Mouse (Mus musculus): ENCODE results near the gene Hgf.
A peak's percentile ranks its signal among the peaks of the same experiment; 100 is the strongest.

Gene Hgf

GRCm38 (mm10) chr5:16553304-16554047, at the start of gene Hgf:
Hgf (plus strand) TSS chr5:16553495.
- peak; percentile 13 for DNase-seq

DNA sequence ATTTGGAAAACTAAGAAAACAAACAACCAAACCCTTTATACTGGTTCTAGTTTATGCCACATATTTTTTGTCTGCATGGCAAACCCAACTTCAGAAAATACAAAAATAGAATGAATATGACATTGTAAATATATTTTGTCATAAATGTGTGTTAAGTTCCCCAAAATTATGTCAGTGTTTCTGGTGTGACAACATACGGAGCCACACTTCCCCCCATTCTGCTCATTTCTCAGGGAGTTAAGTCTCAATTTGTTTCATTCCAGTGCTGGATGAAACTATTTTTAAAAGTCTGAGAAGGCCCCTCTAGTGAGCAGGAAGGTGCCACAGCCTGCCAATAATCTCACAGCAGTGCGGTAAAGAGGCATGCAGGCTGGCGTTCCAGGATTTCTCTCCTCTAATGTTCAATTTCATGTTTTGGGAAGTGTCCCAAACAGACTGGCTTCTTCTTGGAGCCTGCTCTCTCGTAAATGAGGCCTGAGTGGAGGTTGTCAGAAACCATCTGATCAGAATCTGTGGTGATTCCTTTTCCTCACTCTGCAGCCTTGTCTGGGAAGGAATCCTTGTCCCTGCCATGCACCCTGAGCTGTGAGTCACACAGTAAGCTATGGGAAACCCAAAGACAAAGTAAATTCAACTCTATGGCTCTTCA, 46.5 kb upstream of the Hgf start:
- DNase-seq: no peak

- no peak for DNase-seq
Observed at GRCm38 (mm10) chr5:16531619-16532277, 21.5 kb upstream of the Hgf start.

DNA sequence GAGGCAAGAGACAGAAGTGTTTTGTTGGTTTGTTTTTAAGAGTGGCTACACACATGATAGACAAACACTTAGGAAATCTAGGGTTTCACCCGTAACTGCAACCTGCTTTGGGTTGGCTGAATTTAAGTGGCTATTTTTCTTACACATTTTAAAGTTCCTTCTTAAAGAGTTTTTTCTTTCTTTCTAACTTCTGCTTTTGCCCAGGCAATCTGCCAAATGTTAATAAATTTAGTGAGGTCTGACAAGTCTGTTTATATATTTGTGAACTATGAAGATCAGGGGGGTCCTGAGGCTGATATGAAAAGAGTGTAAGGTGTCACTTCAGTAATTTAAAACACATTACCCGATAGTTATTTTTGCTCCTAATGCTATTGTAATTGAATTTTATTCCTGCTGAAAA, 15.2 kb upstream of the Hgf start:
- DNase-seq: no peak

DNA sequence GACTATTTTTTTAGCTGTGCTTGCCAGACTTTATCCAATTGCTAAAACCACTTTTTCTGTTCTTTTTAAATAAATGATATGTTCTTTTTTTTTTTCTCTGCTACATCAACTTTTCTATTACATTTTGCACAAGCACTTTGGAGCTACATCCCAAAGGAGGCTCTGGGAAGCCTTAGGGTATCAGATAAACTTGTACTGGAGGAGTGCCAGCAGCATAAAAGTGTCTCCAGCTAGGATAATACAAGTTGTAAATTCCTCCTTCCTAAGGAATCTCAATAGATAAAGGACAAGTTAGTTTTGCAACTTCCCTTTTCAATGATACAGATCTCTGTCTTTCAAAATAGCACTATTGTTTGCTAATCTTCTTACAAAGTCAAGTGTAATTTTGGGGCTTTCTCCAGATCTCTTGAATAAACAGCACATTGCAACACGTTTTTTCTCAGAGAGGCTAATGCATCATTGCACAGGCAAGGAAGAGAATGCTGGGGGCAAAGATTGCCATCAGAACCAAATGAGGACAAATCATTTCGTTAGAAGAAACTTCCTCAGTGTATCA, 11.7 kb upstream of the Hgf start:
- DNase-seq: no peak

DNA sequence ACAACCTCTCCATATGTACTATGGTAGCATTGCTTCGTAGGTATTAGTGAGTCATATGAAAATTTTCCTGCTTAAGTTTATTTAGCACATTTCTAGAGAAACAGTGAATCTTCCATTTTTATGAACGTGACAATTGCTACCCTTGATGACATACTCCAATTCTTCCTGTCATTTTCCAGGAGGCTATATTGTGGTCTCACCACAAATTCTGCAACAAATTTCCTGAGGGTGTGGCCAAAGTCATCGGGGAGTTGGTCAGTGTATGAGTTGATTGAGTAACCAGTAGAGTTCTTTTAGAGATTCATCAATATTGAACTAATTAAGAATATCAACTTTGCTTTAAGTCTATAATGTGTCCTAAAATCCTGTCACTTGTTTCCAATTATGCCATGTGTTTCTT, 5.8 kb upstream of the Hgf start:
- DNase-seq: no peak

- DNase-seq: no peak
Observed at GRCm38 (mm10) chr5:16552647-16553046, 648 bp upstream of the Hgf start.

DNA sequence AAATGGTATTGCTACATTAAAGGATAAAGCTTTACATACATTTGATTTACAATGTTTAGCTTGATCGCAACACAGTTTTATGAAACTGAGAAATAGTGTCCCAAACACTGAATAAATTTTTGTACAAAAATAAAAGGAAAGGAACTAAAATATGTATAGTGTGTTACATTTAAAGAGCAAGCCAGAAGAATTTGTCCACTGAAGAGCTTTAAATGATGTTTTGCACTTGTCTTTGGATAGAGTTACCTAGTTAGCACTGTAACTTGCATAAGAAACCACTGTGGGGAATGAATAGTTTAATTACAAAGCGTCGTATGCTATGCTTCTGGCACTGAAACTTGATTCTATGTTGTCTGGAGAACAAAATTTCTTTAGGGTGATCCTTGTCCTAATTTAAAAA, 7.0 kb downstream of the Hgf start:
- no peak for DNase-seq

GRCm38 (mm10) chr5:16568997-16569396, 15.7 kb downstream of the Hgf start:
- no peak for DNase-seq

DNA sequence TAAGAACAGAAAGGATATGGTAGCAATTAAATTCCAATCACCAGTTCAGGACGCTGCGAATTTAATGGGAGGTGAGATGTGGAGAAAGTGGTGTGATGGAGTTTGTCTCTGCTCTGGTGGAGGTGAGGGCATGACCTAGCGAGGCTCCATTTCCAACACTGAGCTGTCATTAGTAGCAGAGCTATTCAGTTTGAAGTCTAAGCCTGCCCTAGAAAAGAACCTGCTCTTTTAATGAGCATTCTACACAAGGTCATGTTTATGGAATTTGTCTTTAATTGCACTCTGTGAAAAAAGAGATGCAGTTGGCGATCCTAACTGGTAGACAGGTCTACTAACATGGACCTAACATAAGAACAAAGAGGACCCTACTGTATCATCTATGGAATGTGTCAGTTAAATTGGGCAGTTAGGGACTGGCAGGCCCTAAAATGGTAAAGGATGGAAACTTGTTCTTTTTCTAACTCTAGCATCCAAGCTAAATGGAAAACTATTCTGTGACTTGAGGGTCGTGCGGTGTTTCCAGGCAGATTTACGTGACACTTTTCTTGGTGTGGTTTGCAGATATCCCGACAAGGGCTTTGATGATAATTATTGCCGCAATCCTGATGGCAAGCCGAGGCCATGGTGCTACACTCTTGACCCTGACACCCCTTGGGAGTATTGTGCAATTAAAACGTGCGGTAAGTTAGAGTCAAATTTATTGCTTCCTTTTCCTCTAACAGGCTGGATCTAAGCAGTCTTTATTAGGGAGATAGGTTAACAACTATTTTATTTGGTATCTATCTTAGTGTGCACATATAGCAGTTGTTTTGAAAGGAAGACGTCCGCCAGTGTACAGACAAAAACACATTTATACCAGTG, 24.8 kb downstream of the Hgf start:
- no peak for DNase-seq

- DNase-seq: no peak
Observed at GRCm38 (mm10) chr5:16595699-16596098, 42.4 kb downstream of the Hgf start.

DNA sequence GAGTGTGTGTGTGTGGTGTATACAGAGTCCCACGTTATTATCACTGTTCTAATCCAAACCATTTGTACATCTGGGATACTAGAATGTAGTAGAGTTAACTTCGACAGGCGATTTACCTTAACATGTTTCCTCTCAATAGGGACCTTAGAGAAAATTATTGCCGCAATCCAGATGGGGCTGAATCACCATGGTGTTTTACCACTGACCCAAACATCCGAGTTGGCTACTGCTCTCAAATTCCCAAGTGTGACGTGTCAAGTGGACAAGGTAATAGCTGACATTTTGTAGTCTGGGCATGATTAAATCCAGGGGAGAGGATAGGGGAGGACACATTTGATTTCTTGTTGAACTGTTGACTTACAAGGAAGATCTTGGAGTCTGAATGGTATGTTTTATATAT, 44.7 kb downstream of the Hgf start:
- DNase-seq: no peak

GRCm38 (mm10) chr5:16601463-16601862, 48.2 kb downstream of the Hgf start:
- DNase-seq: no peak

DNA sequence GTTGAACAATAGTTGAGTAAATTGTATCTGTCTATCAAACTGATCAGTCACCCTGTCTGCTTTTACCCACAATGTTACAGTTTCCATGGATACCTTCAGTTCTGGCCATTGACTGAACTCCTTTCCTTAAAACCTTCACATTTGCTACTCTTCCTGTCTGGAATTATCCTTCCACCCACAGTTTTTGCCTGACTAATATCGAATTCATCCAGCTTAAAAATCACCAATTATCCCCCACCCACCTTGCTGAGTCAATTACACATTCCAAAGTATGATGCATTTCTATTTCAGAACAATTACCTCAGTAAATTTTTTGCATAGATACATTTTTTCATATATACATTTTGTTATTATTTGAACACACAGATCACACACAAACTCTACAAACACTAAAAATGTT, 79.7 kb downstream of the Hgf start:
- no peak for DNase-seq

GRCm38 (mm10) chr5:16646417-16646816, 93.1 kb downstream of the Hgf start:
- no peak for DNase-seq

DNA sequence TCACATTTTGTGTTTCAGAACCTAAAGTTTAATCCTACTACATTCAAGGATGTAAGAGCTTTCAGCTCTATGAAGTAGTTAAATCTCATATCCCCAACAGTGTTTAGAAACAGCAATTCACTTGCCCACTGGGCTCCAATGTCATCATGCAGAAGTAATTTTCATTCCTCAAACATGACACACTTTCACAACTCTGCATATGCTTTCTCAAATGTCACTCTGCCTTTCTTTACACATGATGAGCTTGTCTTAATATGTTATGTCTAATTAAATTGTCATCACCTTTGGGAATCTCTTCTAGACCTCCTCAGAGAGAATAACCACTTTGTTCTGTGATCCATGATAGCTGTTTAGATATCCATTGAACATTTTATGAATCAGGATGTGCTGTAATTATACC, 94.4 kb downstream of the Hgf start:
- no peak for DNase-seq

GRCm38 (mm10) chr5:16650240-16650639, 96.9 kb downstream of the Hgf start:
- DNase-seq: no peak

- no peak for DNase-seq
Observed at GRCm38 (mm10) chr5:16654022-16654421, 100.7 kb downstream of the Hgf start.

Measured in right cerebral cortex, postnatal 25 days (tissue).